Mouse (Mus musculus) ovary, postnatal 14 days (tissue): ENCODE results near the gene Simc1.
A peak's percentile ranks its signal among the peaks of the same experiment; 100 is the strongest.

Experiments used
- DNase-seq: peaks from one replicate; pipeline ENCODE4 v3.0.0; 2022; ENCODE audit warnings: low spot score

The Simc1 gene

DNA sequence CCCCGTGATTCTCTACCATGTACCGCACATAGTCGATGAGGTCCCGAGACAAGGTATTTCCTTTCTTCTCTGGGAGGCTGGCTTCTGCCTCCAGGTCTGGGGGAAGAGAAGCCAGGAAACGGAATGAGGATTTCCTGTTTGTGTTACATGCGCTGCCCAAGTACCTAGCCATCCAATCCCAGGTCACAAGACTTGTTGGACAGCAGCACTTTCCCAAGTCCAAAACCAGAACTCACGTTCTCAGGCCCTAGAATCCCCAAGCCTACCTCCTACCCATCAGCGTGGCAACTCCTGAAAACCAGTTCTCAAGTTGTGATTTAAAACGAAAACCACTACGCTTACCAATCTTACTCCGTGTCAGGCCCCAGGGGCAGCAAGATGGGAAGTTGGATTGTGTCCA, 82.3 kb downstream of the Simc1 start:
- DNase-seq: no peak

GRCm38 (mm10) chr13:54589414-54589995, 85.9 kb downstream of the Simc1 start:
- no peak for DNase-seq

DNA sequence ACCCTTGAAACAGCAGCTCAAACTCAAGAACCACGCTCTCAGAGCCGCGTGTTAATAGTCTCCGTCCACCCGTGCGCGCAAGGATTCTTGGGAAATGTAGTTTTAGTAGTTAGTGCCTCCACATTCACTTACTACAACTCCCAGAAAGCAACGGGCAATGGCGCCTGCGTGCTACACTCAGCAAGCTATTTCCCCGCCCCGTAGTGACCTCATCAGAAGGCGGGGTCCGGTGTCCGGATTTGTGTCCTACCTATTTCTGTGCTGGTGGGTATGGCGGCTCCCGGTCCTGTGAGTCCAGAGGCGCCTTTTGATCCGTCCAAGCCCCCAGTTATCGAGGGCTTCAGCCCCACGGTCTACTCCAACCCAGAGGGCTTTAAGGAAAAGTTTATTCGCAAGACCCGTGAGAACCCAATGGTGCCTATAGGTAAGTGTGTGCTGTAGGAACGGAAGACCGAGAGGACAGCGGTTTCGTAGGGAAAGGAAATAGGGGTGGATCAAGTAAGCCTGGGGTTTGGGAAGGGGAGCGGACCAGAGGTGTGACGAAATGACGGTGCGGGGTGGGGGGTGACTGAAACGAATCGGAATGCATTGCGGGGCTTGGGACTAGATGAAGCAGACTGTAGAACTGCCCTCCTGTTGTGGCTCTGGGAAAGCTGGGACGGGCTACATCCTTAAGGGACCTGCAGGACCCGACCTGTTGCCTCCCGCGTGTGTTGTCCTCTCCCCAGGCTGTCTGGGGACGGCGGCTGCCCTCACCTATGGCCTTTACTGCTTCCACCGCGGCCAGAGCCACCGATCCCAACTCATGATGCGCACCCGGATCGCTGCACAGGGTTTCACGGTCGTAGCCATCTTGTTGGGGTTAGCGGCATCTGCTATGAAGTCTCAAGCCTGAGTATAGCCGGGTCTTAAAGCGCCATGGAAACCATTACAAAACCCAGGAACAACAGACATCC, 86.7 kb downstream of the Simc1 start, which contains the start of the genes Nop16 and Higd2a:
Gene Nop16 (minus strand): TSS at position 95 of the 956 bp plus-strand sequence.
Gene Higd2a (plus strand): TSS at position 212 of the 956 bp plus-strand sequence.
- DNase-seq: peak; percentile 91

GRCm38 (mm10) chr13:54591776-54592356, 88.3 kb downstream of the Simc1 start:
- no peak for DNase-seq

DNA sequence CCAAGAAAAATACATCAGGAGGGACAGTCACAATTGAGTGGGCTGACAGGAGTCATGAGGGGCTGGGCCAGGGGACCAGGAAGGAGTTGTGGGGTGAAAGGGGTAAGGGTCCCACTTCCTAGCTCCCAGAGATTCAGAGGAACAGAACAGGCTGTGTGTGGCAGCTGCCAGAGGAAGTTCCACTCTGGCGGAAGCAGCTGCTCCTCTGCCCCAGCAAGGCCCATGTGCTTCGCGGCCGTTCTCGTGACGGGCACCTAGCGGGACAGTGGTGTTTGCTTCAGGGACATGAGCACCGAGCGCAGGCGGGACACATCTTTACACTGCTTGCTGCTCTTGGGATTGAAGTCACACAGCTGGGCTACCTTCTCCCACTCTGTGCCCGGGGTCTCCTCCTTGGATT, 90.0 kb downstream of the Simc1 start:
- no peak for DNase-seq

DNA sequence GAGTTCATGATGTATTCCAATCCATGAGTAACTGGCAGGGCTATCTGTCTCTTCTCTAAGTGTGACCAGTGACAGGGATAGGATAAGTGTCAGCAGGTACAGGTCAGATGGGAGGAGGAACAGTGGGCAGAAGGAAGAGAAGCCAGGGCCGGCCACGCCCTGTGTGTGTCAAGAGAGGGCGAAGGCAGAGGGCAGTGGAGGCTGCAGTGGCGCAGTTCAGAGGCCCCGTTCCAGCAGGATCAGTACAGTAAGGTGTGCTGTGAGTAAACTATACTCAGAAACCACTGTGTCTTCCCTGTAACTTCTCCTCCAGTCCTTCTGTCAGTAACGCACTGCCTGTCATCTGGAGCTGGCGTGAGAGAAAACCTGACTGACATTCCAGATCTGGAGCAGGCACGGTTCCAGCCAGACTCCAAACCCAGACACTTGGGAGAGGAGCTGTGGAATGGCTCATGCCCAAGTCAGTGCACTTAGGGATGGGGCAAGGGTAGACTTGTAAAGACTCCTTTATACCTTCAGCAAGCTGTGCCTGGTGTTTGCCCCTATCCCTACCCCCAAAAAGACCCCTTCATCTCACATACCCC, 92.6 kb downstream of the Simc1 start:
- DNase-seq: no peak

DNA sequence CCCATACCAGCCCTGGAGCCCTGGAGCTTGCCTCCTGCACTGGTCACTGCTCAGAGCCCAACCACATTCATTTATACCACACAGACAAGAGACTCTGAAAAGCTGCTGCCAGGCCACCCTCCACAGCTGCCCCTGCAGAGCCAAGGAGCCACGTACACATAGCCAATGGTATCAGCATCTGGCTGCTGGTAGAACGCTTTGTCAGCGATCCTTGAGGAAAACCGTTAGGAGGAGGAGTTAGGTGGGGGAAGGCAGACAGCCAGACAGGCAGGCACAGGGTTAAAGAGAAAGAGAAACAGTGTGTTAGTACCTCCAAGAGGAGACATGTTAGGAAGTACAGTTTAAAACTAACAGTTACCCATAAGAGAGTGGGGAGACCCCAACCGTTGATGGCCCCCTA, 93.3 kb downstream of the Simc1 start:
- DNase-seq: no peak

DNA sequence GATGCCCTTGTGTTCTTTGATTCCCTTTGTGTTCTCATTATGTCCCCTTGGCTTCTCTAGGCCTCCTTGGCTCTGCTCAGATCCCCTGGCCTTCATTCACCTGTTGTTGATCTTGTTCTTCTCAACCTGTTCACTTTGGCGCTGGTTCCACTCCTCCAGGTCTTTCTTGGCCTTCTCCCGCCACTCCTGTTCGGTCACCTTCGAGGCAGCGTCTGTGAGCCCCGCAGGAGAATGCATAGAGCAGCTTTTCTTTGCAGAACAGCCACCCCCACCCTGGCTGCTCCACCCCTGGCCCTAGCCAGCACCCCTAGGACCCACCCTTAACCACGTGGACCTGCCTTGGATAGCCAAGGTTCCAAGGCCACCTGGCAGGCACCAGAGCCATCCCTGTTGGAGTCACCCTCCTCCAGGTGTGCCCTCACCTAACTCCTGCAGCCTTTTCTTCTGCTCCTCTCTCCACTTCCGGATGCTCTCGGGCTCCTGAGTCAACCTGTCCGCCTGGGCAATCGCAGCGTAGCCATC, 95.1 kb downstream of the Simc1 start:
- no peak for DNase-seq
